Mouse (Mus musculus): Measurements from ENCODE around the gene Suox.
"Not testable (repeated sequence)": the region's sequence is repeated elsewhere in the genome, so short reads cannot be mapped to it uniquely, and the experiment has no call there.

The Suox gene

GRCm38 (mm10) chr10:128673763-128674468, at the start of gene Suox:
TSS of gene Suox (minus strand) at chr10:128674073.
- DNase-seq (ENCODE audit: low read depth in 2 of 2, low spot score in 2 of 2), result peak; percentile 58 to 70

- DNase-seq (ENCODE audit: low read depth in 2 of 2, low spot score in 2 of 2), result peak; percentile 87 to 93
These were observed 42.0 kb upstream of the Suox start for GRCm38 (mm10) chr10:128715559-128716537.

GRCm38 (mm10) chr10:128711318-128711717, 37.4 kb upstream of the Suox start:
- not testable (repeated sequence) for DNase-seq (ENCODE audit: low read depth in 2 of 2, low spot score in 2 of 2)

GRCm38 (mm10) chr10:128705317-128705693, 31.4 kb upstream of the Suox start:
- no peak for DNase-seq (ENCODE audit: low read depth in 2 of 2, low spot score in 2 of 2)

GRCm38 (mm10) chr10:128704491-128705316, 30.8 kb upstream of the Suox start, which contains the start of gene Cdk2:
TSS of gene Cdk2 (minus strand) at chr10:128705031.
- DNase-seq (ENCODE audit: low read depth in 2 of 2, low spot score in 2 of 2), result peak; percentile 58 to 70

- no peak for DNase-seq (ENCODE audit: low read depth in 2 of 2, low spot score in 2 of 2)
These were observed 30.0 kb upstream of the Suox start, which contains the start of gene Pmel for GRCm38 (mm10) chr10:128703895-128704294. TSS of gene Pmel (plus strand) at chr10:128704195.

- no peak for DNase-seq (ENCODE audit: low read depth in 2 of 2, low spot score in 2 of 2)
These were observed 28.6 kb upstream of the Suox start for GRCm38 (mm10) chr10:128702328-128703007.

GRCm38 (mm10) chr10:128700712-128701111, 26.8 kb upstream of the Suox start:
- no peak for DNase-seq (ENCODE audit: low read depth in 2 of 2, low spot score in 2 of 2)

- DNase-seq (ENCODE audit: low read depth in 2 of 2, low spot score in 2 of 2), result no peak
These were observed 25.7 kb upstream of the Suox start for GRCm38 (mm10) chr10:128699611-128700010.

GRCm38 (mm10) chr10:128699006-128699405, 25.1 kb upstream of the Suox start:
- no peak for DNase-seq (ENCODE audit: low read depth in 2 of 2, low spot score in 2 of 2)

- no peak for DNase-seq (ENCODE audit: low read depth in 2 of 2, low spot score in 2 of 2)
These were observed 23.3 kb upstream of the Suox start for GRCm38 (mm10) chr10:128697072-128697725.

GRCm38 (mm10) chr10:128695992-128696807, 22.3 kb upstream of the Suox start, which contains the start of gene Rab5b:
TSS of gene Rab5b (minus strand) at chr10:128696264.
- peak; percentile 96 to 98 for DNase-seq (ENCODE audit: low read depth in 2 of 2, low spot score in 2 of 2)

- no peak for DNase-seq (ENCODE audit: low read depth in 2 of 2, low spot score in 2 of 2)
These were observed 21.6 kb upstream of the Suox start for GRCm38 (mm10) chr10:128695411-128695991.

GRCm38 (mm10) chr10:128674469-128675008, 666 bp upstream of the Suox start:
- DNase-seq (ENCODE audit: low read depth in 2 of 2, low spot score in 2 of 2), result peak in 1 of 2 experiments; percentile 55

- no peak for DNase-seq (ENCODE audit: low read depth in 2 of 2, low spot score in 2 of 2)
These were observed 2.7 kb downstream of the Suox start for GRCm38 (mm10) chr10:128671148-128671547.

GRCm38 (mm10) chr10:128668790-128669672, 4.8 kb downstream of the Suox start:
- peak; percentile 31 to 50 for DNase-seq (ENCODE audit: low read depth in 2 of 2, low spot score in 2 of 2)

GRCm38 (mm10) chr10:128665806-128666205, 8.1 kb downstream of the Suox start:
- no peak for DNase-seq (ENCODE audit: low read depth in 2 of 2, low spot score in 2 of 2)
